Mouse (Mus musculus) MEL (cell line): ENCODE measurements around the gene Akr1d1. TPM values are rescaled to one million over a fixed set of nuclear protein-coding genes. Genes with fewer than 3 reads are reported as not detected.

Experiments used
- DNase-seq: peaks from one replicate; pipeline ENCODE4 v3.0.0; 2011; ENCODE audit warnings: low read depth, low spot score
- H3K27ac ChIP-seq: 2 replicates; pipeline ENCODE4 v1.5.1; 2012; ENCODE audit warnings: low read depth, mild to moderate bottlenecking, control low read depth, low read length, moderate library complexity; ENCODE audit not compliant: control insufficient read depth
- H3K27me3 ChIP-seq, 2 experiments: fragments of 150-350 bp in 1 of 2; sonication (generic) in 1 of 2; 2 replicates each; pipeline ENCODE4 v1.6.1; 2012; ENCODE audit warnings: low read length in 2 of 2, mild to moderate bottlenecking in 2 of 2, improper control_type of control experiment in 1 of 2, moderate library complexity in 1 of 2; ENCODE audit not compliant: insufficient read depth in 2 of 2, control insufficient read depth in 1 of 2
- H3K36me3 ChIP-seq, 2 experiments: 2 replicates each; pipeline ENCODE4 v1.6.1; 2012 to 2014; ENCODE audit warnings: low read length in 2 of 2, improper control_type of control experiment in 1 of 2, inconsistent platforms in 1 of 2, mild to moderate bottlenecking in 1 of 2; ENCODE audit not compliant: insufficient read depth in 2 of 2, control insufficient read depth in 1 of 2
- H3K4me1 ChIP-seq, 2 experiments: fragments of 150-350 bp in 1 of 2; sonication (generic) in 1 of 2; 2 replicates each; pipeline ENCODE4 v1.6.1; 2012; ENCODE audit warnings: low read length in 2 of 2, improper control_type of control experiment in 1 of 2, mild to moderate bottlenecking in 1 of 2; ENCODE audit not compliant: insufficient read depth in 2 of 2, control insufficient read depth in 1 of 2
- H3K4me3 ChIP-seq, 2 experiments: fragments of 150-350 bp in 1 of 2; sonication (generic) in 1 of 2; 2 replicates each; pipeline ENCODE4 v1.5.1; 2012; ENCODE audit warnings: low read depth in 2 of 2, low read length in 2 of 2, mild to moderate bottlenecking in 2 of 2, moderate library complexity in 2 of 2, control low read depth in 1 of 2, improper control_type of control experiment in 1 of 2; ENCODE audit not compliant: control insufficient read depth in 1 of 2, insufficient read depth in 1 of 2
- H3K79me2 ChIP-seq: 2 replicates; pipeline ENCODE4 v1.6.1; 2012; ENCODE audit warnings: mild to moderate bottlenecking, low read length, moderate library complexity; ENCODE audit not compliant: control insufficient read depth, poor library complexity, insufficient read depth
- H3K9ac ChIP-seq: 2 replicates; pipeline ENCODE4 v1.6.1; 2012; ENCODE audit warnings: low read depth, mild to moderate bottlenecking, control low read depth, low read length, moderate library complexity; ENCODE audit not compliant: control insufficient read depth, poor library complexity, severe bottlenecking
- H3K9me3 ChIP-seq: fragments of 150-350 bp; sonication (generic); replicated peaks from 2 replicates; pipeline ENCODE4 v1.6.1; 2012; ENCODE audit warnings: mild to moderate bottlenecking, low read length, improper control_type of control experiment, moderate library complexity; ENCODE audit not compliant: insufficient read depth
- BHLHE40 ChIP-seq: IDR thresholded peaks from 2 replicates; pipeline ENCODE4 v1.6.1; 2012; ENCODE audit warnings: low read depth, mild to moderate bottlenecking, inconsistent platforms, low read length, improper control_type of control experiment, borderline replicate concordance
- CHD1 ChIP-seq: IDR thresholded peaks from 2 replicates; pipeline ENCODE4 v1.6.1; 2012; ENCODE audit warnings: low read depth, mild to moderate bottlenecking, inconsistent platforms, low read length, improper control_type of control experiment
- CHD2 ChIP-seq: IDR thresholded peaks from 2 replicates; pipeline ENCODE4 v1.6.1; 2011; ENCODE audit warnings: low read length, improper control_type of control experiment
- CTCF ChIP-seq, 3 experiments: IDR thresholded peaks in 2 of 3; conservative IDR thresholded peaks in 1 of 3; 2 replicates each; pipeline ENCODE4 v1.5.1; 2011 to 2012; ENCODE audit warnings: low read length in 3 of 3, low read depth in 2 of 3, mild to moderate bottlenecking in 2 of 3, improper control_type of control experiment in 1 of 3, inconsistent platforms in 1 of 3, mixed read lengths in 1 of 3, moderate library complexity in 1 of 3; ENCODE audit not compliant: control insufficient read depth in 1 of 3, insufficient read depth in 1 of 3, poor library complexity in 1 of 3, severe bottlenecking in 1 of 3
- E2F4 ChIP-seq: IDR thresholded peaks from 2 replicates; pipeline ENCODE4 v1.6.1; 2011; ENCODE audit warnings: low read depth, low read length, improper control_type of control experiment, borderline replicate concordance
- ELF1 ChIP-seq: IDR thresholded peaks from 2 replicates; pipeline ENCODE4 v1.6.1; 2014; ENCODE audit warnings: low read depth, mild to moderate bottlenecking, inconsistent platforms, low read length, improper control_type of control experiment, moderate library complexity
- GABPA ChIP-seq: IDR thresholded peaks from 2 replicates; pipeline ENCODE4 v1.6.1; 2012; ENCODE audit warnings: low read depth, mild to moderate bottlenecking, inconsistent platforms, low read length, improper control_type of control experiment, moderate library complexity
- GATA1 ChIP-seq: IDR thresholded peaks from 2 replicates; pipeline ENCODE4 v1.6.1; 2011; ENCODE audit warnings: low read depth, low read length, improper control_type of control experiment
- HCFC1 ChIP-seq: IDR thresholded peaks from 2 replicates; pipeline ENCODE4 v1.6.1; 2012; ENCODE audit warnings: low read depth, mild to moderate bottlenecking, inconsistent platforms, low read length, improper control_type of control experiment, moderate library complexity
- KAT2A ChIP-seq: conservative IDR thresholded peaks from 2 replicates; pipeline ENCODE4 v1.6.1; 2012; ENCODE audit warnings: low read depth, low read length, improper control_type of control experiment, inconsistent platforms
- MAFK ChIP-seq: IDR thresholded peaks from 2 replicates; pipeline ENCODE4 v1.6.1; 2011; ENCODE audit warnings: low read depth, mild to moderate bottlenecking, low read length, improper control_type of control experiment, borderline replicate concordance
- MEF2A ChIP-seq: IDR thresholded peaks from 2 replicates; pipeline ENCODE4 v1.6.1; 2014; ENCODE audit warnings: low read depth, mild to moderate bottlenecking, inconsistent platforms, low read length, improper control_type of control experiment; ENCODE audit not compliant: poor library complexity, insufficient replicate concordance, severe bottlenecking; ENCODE audit errors: extremely low read depth
- POLR2A ChIP-seq, 2 experiments: IDR thresholded peaks; 2 replicates each; pipeline ENCODE4 v1.6.1; 2011 to 2012; ENCODE audit warnings: low read length in 2 of 2, mild to moderate bottlenecking in 2 of 2, control low read depth in 1 of 2, improper control_type of control experiment in 1 of 2, low read depth in 1 of 2, moderate library complexity in 1 of 2; ENCODE audit not compliant: control insufficient read depth in 1 of 2, insufficient read depth in 1 of 2, poor library complexity in 1 of 2
- POLR2AphosphoS2 ChIP-seq: IDR thresholded peaks from 2 replicates; pipeline ENCODE4 v1.6.1; 2011; ENCODE audit warnings: low read length, improper control_type of control experiment
- POLR2AphosphoS5 ChIP-seq: IDR thresholded peaks from 2 replicates; pipeline ENCODE4 v1.6.1; 2012; ENCODE audit warnings: low read depth, borderline replicate concordance, mild to moderate bottlenecking, inconsistent platforms, low read length, moderate library complexity, mixed read lengths
- RAD21 ChIP-seq: IDR thresholded peaks from 2 replicates; pipeline ENCODE4 v1.6.1; 2011; ENCODE audit warnings: mild to moderate bottlenecking, low read depth, low read length, improper control_type of control experiment
- RCOR1 ChIP-seq: IDR thresholded peaks from 2 replicates; pipeline ENCODE4 v1.6.1; 2012; ENCODE audit warnings: low read depth, mild to moderate bottlenecking, inconsistent platforms, low read length, improper control_type of control experiment
- SIN3A ChIP-seq: IDR thresholded peaks from 2 replicates; pipeline ENCODE4 v1.6.1; 2012; ENCODE audit warnings: low read length, improper control_type of control experiment, inconsistent platforms
- SMC3 ChIP-seq: IDR thresholded peaks from 2 replicates; pipeline ENCODE4 v1.6.1; 2011; ENCODE audit warnings: low read depth, low read length, improper control_type of control experiment
- TAL1 ChIP-seq: IDR thresholded peaks from 2 replicates; pipeline ENCODE4 v1.6.1; 2012; ENCODE audit warnings: mild to moderate bottlenecking, inconsistent platforms, low read length, moderate library complexity, mixed read lengths
- UBTF ChIP-seq: IDR thresholded peaks from 2 replicates; pipeline ENCODE4 v1.6.1; 2012; ENCODE audit warnings: low read depth, mild to moderate bottlenecking, inconsistent platforms, low read length, improper control_type of control experiment, moderate library complexity, borderline replicate concordance; ENCODE audit not compliant: insufficient read depth
- USF2 ChIP-seq, 2 experiments: IDR thresholded peaks; 2 replicates each; pipeline ENCODE4 v1.6.1; 2011 to 2012; ENCODE audit warnings: improper control_type of control experiment in 2 of 2, low read length in 2 of 2, borderline replicate concordance in 1 of 2, inconsistent platforms in 1 of 2, low read depth in 1 of 2, mild to moderate bottlenecking in 1 of 2; ENCODE audit not compliant: insufficient read depth in 1 of 2
- ZC3H11A ChIP-seq: IDR thresholded peaks from 2 replicates; pipeline ENCODE4 v1.6.1; 2012; ENCODE audit warnings: low read depth, mild to moderate bottlenecking, inconsistent platforms, low read length, improper control_type of control experiment
- ZKSCAN1 ChIP-seq: IDR thresholded peaks from 2 replicates; pipeline ENCODE4 v1.6.1; 2012; ENCODE audit warnings: low read depth, mild to moderate bottlenecking, inconsistent platforms, low read length, improper control_type of control experiment, moderate library complexity
- ZMIZ1 ChIP-seq: IDR thresholded peaks from 2 replicates; pipeline ENCODE4 v1.6.1; 2012; ENCODE audit warnings: low read depth, mild to moderate bottlenecking, inconsistent platforms, low read length, improper control_type of control experiment, moderate library complexity
- ZNF384 ChIP-seq: IDR thresholded peaks from 2 replicates; pipeline ENCODE4 v1.6.1; 2012; ENCODE audit warnings: low read depth, mild to moderate bottlenecking, inconsistent platforms, low read length, improper control_type of control experiment
- polyA plus RNA-seq, 2 experiments: library from polyadenylated mRNA; stranded (reverse) in 1 of 2; unstranded in 1 of 2; fragments of >175 nt in 1 of 2; fragments of >200 nt in 1 of 2; gene quantifications; 2 replicates each; pipeline versions ENCODE4 v1.2.1 to v1.2.4; 2012; ENCODE audit warnings: low replicate concordance in 2 of 2, low read depth in 1 of 2; ENCODE audit not compliant: insufficient read length in 2 of 2, insufficient read depth in 1 of 2, missing spikeins in 1 of 2
- total RNA-seq: library from RNA; depleted of rRNA; stranded (reverse); fragments of 300-350 nt; gene quantifications from 2 replicates; pipeline ENCODE4 v1.2.3, GENCODE M21; 2012

Akr1d1 gene
- total and polyA plus RNA-seq, 3 experiments, result not detected

DNA sequence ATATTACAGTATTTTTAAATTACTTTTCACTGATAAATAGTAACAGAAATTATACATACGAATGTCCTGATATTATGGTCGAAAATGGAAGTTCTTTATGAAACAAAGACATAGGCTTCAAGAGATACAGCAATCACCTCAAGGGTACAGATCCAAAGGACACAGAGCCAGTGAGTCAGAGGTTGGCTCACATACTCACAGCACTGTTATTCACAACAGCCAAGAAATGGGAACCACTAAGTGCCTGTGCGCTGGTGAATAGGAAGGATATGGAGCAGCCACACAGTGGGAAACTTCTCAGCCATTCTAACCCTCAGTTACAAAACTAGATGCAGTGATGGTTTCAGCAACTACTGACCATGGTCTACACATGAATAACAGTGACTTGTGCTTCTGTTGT, 37.7 kb upstream of the Akr1d1 start:
- H3K9ac ChIP-seq, result no peak overlapping the region
- TF ChIP-seq BHLHE40, result no peak
- no peak for TF ChIP-seq CTCF (IDR thresholded peaks at IDR 0.05 in 2 of 3, conservative IDR thresholded peaks at IDR 0.05 in 1 of 3; ENCODE audit: control insufficient read depth in 1 of 3, insufficient read depth in 1 of 3, low read depth in 2 of 3, low read length in 3 of 3, poor library complexity in 1 of 3, severe bottlenecking in 1 of 3)
- no peak for TF ChIP-seq RCOR1
- no peak for TF ChIP-seq POLR2AphosphoS5
- no peak for TF ChIP-seq POLR2A (IDR thresholded peaks at IDR 0.05; ENCODE audit: control insufficient read depth in 1 of 2, insufficient read depth in 1 of 2, low read depth in 1 of 2, low read length in 2 of 2, poor library complexity in 1 of 2)
- TF ChIP-seq MEF2A, result no peak
- no peak for TF ChIP-seq E2F4
- TF ChIP-seq MAFK, result no peak
- TF ChIP-seq GABPA, result no peak
- TF ChIP-seq POLR2AphosphoS2, result no peak
- no peak for TF ChIP-seq ZMIZ1
- no peak for TF ChIP-seq ELF1
- no peak for TF ChIP-seq CHD1
- no peak for TF ChIP-seq SIN3A
- TF ChIP-seq CHD2, result no peak
- no peak for TF ChIP-seq UBTF
- TF ChIP-seq ZNF384, result no peak

DNA sequence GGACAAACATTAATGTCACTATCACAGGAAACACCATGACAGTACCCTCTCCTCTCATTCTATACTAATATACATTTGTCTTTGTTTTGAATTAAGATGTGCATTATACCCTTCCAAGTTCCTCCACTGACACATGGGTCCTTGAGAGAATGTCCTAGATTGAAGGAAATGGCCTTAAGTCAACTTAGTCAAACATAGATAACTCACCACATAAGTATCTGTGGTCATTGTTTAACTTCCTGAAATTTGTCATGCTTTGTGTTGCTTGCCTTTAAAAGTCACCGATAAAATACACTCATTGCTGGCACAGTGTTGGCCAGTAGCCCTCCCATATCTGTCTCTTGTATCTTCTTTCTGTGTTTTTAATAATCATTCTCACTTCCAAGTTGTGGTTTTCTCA, 35.0 kb upstream of the Akr1d1 start:
- no peaks in the 10 kb centered on the region for H3K36me3 ChIP-seq
- H3K27me3 ChIP-seq, result no peaks in the 10 kb centered on the region
- no peak for TF ChIP-seq RAD21
- no peak for TF ChIP-seq ZMIZ1
- no peak for TF ChIP-seq GABPA
- TF ChIP-seq POLR2A (IDR thresholded peaks at IDR 0.05; ENCODE audit: control insufficient read depth in 1 of 2, insufficient read depth in 1 of 2, low read depth in 1 of 2, low read length in 2 of 2, poor library complexity in 1 of 2), result no peak
- no peak for TF ChIP-seq TAL1
- no peak for TF ChIP-seq SMC3
- no peak for TF ChIP-seq USF2 (IDR thresholded peaks at IDR 0.05; ENCODE audit: borderline replicate concordance in 1 of 2, insufficient read depth in 1 of 2, low read depth in 1 of 2, low read length in 2 of 2)
- no peak for TF ChIP-seq POLR2AphosphoS2
- no peak for TF ChIP-seq ZNF384
- TF ChIP-seq ZKSCAN1, result no peak
- no peak for TF ChIP-seq HCFC1
- no peak for TF ChIP-seq MEF2A
- no peak for TF ChIP-seq E2F4
- no peak for TF ChIP-seq KAT2A
- TF ChIP-seq GATA1, result no peak
- TF ChIP-seq ELF1, result no peak
- no peak for TF ChIP-seq ZC3H11A
- no peak for TF ChIP-seq CTCF (IDR thresholded peaks at IDR 0.05 in 2 of 3, conservative IDR thresholded peaks at IDR 0.05 in 1 of 3; ENCODE audit: control insufficient read depth in 1 of 3, insufficient read depth in 1 of 3, low read depth in 2 of 3, low read length in 3 of 3, poor library complexity in 1 of 3, severe bottlenecking in 1 of 3)
- no peaks in the 10 kb centered on the region for H3K9me3 ChIP-seq
- H3K4me1 ChIP-seq, result no peaks in the 10 kb centered on the region
- H3K4me3 ChIP-seq, result no peak overlapping the region
- DNase-seq, result no peak
- no peak overlapping the region for H3K27ac ChIP-seq
- H3K79me2 ChIP-seq, result no peaks in the 10 kb centered on the region
- H3K9ac ChIP-seq, result no peak overlapping the region

More for the DNA sequence above, 37.7 kb upstream of the Akr1d1 start:
- Histone ChIP-seq H3K79me2 (no peaks in the 10 kb centered on the region), H3K36me3 (no peaks in the 10 kb centered on the region), H3K27me3 (no peaks in the 10 kb centered on the region), H3K27ac (no peak overlapping the region), H3K9me3 (no peaks in the 10 kb centered on the region), H3K4me1 (no peaks in the 10 kb centered on the region), H3K4me3 (no peak overlapping the region)
- DNase-seq, result no peak
